Mouse (Mus musculus) heart, adult 18-20 months (tissue): ENCODE measurements around the gene Hist1h3g. TPM values are rescaled to one million over a fixed set of nuclear protein-coding genes. Genes with fewer than 3 reads are reported as not detected.

Experiments used
- DNase-seq, 2 experiments: peaks; one replicate each; pipeline ENCODE4 v3.0.0; 2021 to 2022; ENCODE audit warnings: mixed read lengths in 1 of 2
- microRNA-seq, 2 experiments: library from miRNA; unstranded; fragments of <30 nt; microRNA quantifications; one replicate each; pipeline ENCODE4 v1.2.0; 2022
- total RNA-seq, 2 experiments: library from RNA; stranded (reverse); gene quantifications; 2 replicates each; pipeline ENCODE4 v1.2.3; 2021

Hist1h3g gene
- total RNA-seq, 2 experiments from 2014 or later, result 3.1 TPM

DNA sequence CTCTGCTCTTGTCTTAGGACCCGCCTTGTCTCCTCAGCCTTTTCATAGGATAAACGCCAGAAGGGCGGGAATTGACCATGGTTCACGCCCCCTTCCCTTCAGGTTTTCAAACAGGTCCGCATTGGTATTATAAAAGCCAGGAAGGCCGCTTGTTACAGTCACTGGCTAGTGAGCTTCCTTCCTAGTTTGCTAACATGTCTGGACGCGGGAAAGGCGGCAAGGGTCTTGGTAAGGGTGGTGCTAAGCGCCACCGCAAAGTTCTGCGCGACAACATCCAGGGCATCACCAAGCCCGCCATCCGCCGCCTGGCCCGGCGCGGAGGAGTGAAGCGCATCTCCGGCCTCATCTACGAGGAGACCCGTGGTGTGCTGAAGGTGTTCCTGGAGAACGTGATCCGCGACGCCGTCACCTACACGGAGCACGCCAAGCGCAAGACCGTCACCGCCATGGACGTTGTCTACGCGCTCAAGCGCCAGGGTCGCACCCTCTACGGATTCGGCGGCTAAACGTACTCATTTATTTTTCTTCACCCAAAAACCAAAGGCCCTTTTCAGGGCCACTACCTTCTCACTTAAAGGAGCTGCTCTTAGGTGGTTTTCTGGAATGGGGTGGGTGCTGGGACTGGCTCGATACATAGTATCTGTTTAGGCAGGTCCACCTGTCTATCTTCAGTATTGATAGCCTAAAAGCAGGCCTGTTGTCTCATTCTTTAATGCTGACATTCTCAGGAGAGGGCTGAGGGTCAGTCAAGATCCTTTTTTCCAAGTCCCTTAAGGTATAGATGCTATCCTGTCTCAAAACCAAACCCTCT lies 46.4 kb downstream of the Hist1h3g start, which contains the start of gene Hist1h4d:
Gene Hist1h4d (plus strand): TSS at position 191 of the 811 bp plus-strand sequence.
- DNase-seq, result peak; percentile 98 to 100

DNA sequence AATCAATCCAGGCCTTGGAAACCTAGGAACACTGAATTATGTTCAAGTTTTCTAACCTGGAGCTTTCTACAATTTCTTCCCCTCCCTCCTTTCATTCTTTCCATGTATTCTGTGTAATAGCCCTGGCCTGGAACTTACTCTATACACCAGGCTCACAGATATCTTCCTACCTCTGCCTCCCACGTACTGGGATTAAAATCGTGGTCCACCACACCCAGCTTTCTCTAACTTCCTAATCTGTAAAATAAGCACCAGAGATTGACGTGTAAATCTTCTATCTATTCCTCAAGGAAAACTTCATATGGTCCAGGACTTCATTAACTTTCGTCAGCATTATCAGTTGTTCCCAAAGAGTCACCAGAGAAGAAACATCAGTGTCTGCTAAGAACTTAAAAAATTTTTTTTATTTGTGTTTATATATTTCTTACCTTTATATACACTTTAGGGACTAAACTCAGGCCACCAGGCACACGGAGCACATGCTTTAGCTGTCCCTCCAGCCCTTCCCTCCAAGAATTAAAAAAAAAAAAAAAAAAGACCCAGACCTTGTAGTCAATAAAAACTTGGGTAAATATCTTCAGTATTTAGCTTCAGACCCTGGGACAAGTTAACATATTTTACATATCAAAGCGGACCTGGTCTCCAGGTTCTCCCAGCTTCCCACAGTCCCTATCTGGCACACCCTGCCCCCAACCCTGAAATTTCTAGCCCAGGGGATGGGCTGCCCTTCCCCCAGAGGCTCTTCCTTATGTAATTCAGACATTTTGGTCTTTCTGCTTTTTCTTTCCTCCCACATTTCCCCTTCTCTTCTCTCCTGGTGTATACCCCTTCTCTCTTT lies 47.2 kb downstream of the Hist1h3g start:
- no peak for DNase-seq

GRCm38 (mm10) chr13:23583387-23584068 lies 48.3 kb downstream of the Hist1h3g start:
- no peak for DNase-seq

DNA sequence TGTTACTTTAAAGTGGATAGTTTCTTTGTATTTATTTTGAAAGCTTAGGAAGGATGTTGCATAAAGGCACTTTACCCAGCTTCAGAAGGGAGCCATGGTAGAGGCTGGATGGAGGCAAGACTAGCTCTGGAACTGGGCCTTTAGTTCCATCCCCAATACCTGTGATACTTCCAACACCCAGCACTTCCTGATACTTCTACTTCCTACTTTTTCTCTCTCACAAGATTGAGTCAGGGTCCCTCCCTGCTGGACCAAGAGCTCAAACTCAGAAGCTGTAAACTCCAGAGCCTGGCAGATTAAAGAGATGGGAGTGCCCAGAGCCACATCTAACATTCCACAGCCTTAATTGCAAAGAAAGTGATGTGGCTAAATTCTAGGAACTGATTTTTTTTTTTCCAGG lies 49.1 kb downstream of the Hist1h3g start:
- DNase-seq, result peak in 1 of 2 experiments; percentile 44

GRCm38 (mm10) chr13:23585029-23585441 lies 49.8 kb downstream of the Hist1h3g start:
- DNase-seq, result peak; percentile 81 to 88

Small RNA genes lying within 50 kb of the gene (microRNA-seq; reads per million reads assigned to microRNA genes)
- gene Gm44297 (0 reads per million in 2 experiments), gene Gm44359 (0 reads per million in 2 experiments), gene Gm44394 (0 reads per million in 2 experiments), gene n-TStga1 (0 to 0.27 reads per million in 2 experiments)

Other genes starting within 250 kb of the Hist1h3g start
- 10 to 100 TPM; 16.7 to 17.3 TPM for gene Zfp322a, start 166.2 kb upstream of the Hist1h3g start, total RNA-seq
- 1 to 10 TPM; 4.6 to 4.7 TPM for gene Abt1, start 111.6 kb upstream of the Hist1h3g start, total RNA-seq
- gene Btn1a1, start 69.5 kb upstream of the Hist1h3g start, total RNA-seq, result not detected
- not detected for gene Btn2a2, start 46.6 kb upstream of the Hist1h3g start, total RNA-seq
- 100 to 1,000 TPM; 225 to 244 TPM for gene Hist1h4h, start 4.4 kb upstream of the Hist1h3g start, total RNA-seq
- 10 to 100 TPM in 1 of 2 experiments, 1 to 10 TPM in 1; 6.3 to 16.6 TPM for gene Hist1h2af, start 1.5 kb upstream of the Hist1h3g start, total RNA-seq
- gene Hist1h2bh, start 8.0 kb downstream of the Hist1h3g start, total RNA-seq, result 1 to 10 TPM; 1.1 to 1.5 TPM
- gene Hist1h3f, start 8.6 kb downstream of the Hist1h3g start, total RNA-seq, result 1 to 10 TPM; 4.9 to 6.3 TPM
- 10 to 100 TPM; 24.1 to 27.9 TPM for gene Hist1h4f, start 16.2 kb downstream of the Hist1h3g start, total RNA-seq
- gene Hist1h1d, start 17.8 kb downstream of the Hist1h3g start, total RNA-seq, result 1 to 10 TPM in 1 of 2 experiments, under 1 TPM in 1; 0.94 to 1.0 TPM
- gene Hist1h3e, start 26.9 kb downstream of the Hist1h3g start, total RNA-seq, result 10 to 100 TPM; 11.6 to 16.2 TPM
- 1 to 10 TPM; 2.9 to 3.0 TPM for gene Hist1h2ae, start 35.8 kb downstream of the Hist1h3g start, total RNA-seq
- gene Hist1h2bg, start 36.0 kb downstream of the Hist1h3g start, total RNA-seq, result 10 to 100 TPM; 18.2 to 25.6 TPM
- 10 to 100 TPM; 10.2 to 10.9 TPM for gene Hist1h2bf, start 38.8 kb downstream of the Hist1h3g start, total RNA-seq
- 1 to 10 TPM; 2.0 to 4.1 TPM for gene Hist1h2ad, start 39.0 kb downstream of the Hist1h3g start, total RNA-seq
- gene Hist1h3d, start 40.3 kb downstream of the Hist1h3g start, total RNA-seq, result 1 to 10 TPM; 2.4 to 2.5 TPM
- 10 to 100 TPM; 51.2 to 52.9 TPM for gene Hist1h4d, start 46.2 kb downstream of the Hist1h3g start, total RNA-seq
- gene Hist1h2be, start 85.7 kb downstream of the Hist1h3g start, total RNA-seq, result 10 to 100 TPM in 1 of 2 experiments, 1 to 10 TPM in 1; 8.6 to 10.2 TPM
- 10 to 100 TPM; 19.6 to 19.7 TPM for gene Hist1h1e, start 87.1 kb downstream of the Hist1h3g start, total RNA-seq
- 1 to 10 TPM; 1.2 to 1.3 TPM for gene Hist1h2ac, start 148.5 kb downstream of the Hist1h3g start, total RNA-seq
- gene Hist1h2bc, start 148.8 kb downstream of the Hist1h3g start, total RNA-seq, result 10 to 100 TPM; 71.2 to 76.1 TPM
- not detected for gene Hist1h1t, start 160.4 kb downstream of the Hist1h3g start, total RNA-seq
- 10 to 100 TPM; 42.5 to 46.8 TPM for gene Hist1h4c, start 163.0 kb downstream of the Hist1h3g start, total RNA-seq
- gene Hfe, start 175.4 kb downstream of the Hist1h3g start, total RNA-seq, result 10 to 100 TPM; 60.9 to 64.1 TPM
- 100 to 1,000 TPM; 162 to 175 TPM for gene Hist1h1c, start 203.4 kb downstream of the Hist1h3g start, total RNA-seq
- gene Hist1h3c, start 210.2 kb downstream of the Hist1h3g start, total RNA-seq, result 1 to 10 TPM; 2.5 to 3.4 TPM
- gene Hist1h2bb, start 211.3 kb downstream of the Hist1h3g start, total RNA-seq, result 1 to 10 TPM; 7.4 to 8.1 TPM
- 1 to 10 TPM; 5.8 to 6.8 TPM for gene Hist1h2ab, start 215.7 kb downstream of the Hist1h3g start, total RNA-seq
- 10 to 100 TPM in 1 of 2 experiments, 1 to 10 TPM in 1; 8.3 to 10.5 TPM for gene Hist1h3b, start 216.8 kb downstream of the Hist1h3g start, total RNA-seq
- gene Hist1h4b, start 221.6 kb downstream of the Hist1h3g start, total RNA-seq, result 10 to 100 TPM in 1 of 2 experiments, 1 to 10 TPM in 1; 9.6 to 10.9 TPM
- gene Hist1h4a, start 225.8 kb downstream of the Hist1h3g start, total RNA-seq, result 1 to 10 TPM; 5.4 to 6.4 TPM
- 10 to 100 TPM in 1 of 2 experiments, 1 to 10 TPM in 1; 7.5 to 10.7 TPM for gene Hist1h3a, start 227.0 kb downstream of the Hist1h3g start, total RNA-seq
- 1 to 10 TPM; 4.3 to 5.4 TPM for gene Hist1h1a, start 228.2 kb downstream of the Hist1h3g start, total RNA-seq
- under 1 TPM in 1 of 2 experiments, not detected in 1; 0.21 TPM for gene Trim38, start 234.5 kb downstream of the Hist1h3g start, total RNA-seq